Mouse (Mus musculus) forebrain, embryonic 10.5 days (tissue): ENCODE measurements around the gene Hrct1. TPM values are rescaled to one million over a fixed set of nuclear protein-coding genes. Genes with fewer than 3 reads are reported as not detected.

Experiments
- DNase-seq: peaks from one replicate; pipeline ENCODE4 v3.0.0-alpha.2; 2017; ENCODE audit warnings: low spot score; ENCODE audit errors: extremely low spot score
- H3K27ac ChIP-seq: fragments of 300-500 bp; sonication (generic); 2 replicates; pipeline ENCODE4 v1.5.1; 2016; ENCODE audit warnings: mild to moderate bottlenecking
- H3K27me3 ChIP-seq: fragments of 300-500 bp; sonication (generic); 2 replicates; pipeline ENCODE4 v1.6.1; 2016; ENCODE audit warnings: mild to moderate bottlenecking; ENCODE audit not compliant: poor library complexity, severe bottlenecking
- H3K36me3 ChIP-seq: fragments of 300-500 bp; sonication (generic); replicated peaks from 2 replicates; pipeline ENCODE4 v1.6.1; 2016; ENCODE audit warnings: mild to moderate bottlenecking, moderate library complexity
- H3K4me1 ChIP-seq: fragments of 300-500 bp; sonication (generic); 2 replicates; pipeline ENCODE4 v1.6.1; 2016
- H3K4me3 ChIP-seq: fragments of 300-500 bp; sonication (generic); 2 replicates; pipeline ENCODE4 v1.5.1; 2016; ENCODE audit warnings: mild to moderate bottlenecking, moderate library complexity
- H3K9me3 ChIP-seq: fragments of 300-500 bp; sonication (generic); 2 replicates; pipeline ENCODE4 v1.6.1; 2016; ENCODE audit warnings: mild to moderate bottlenecking, moderate library complexity
- WGBS: fragments of 180-500 bp; shearing (Covaris S2); methylation state at CpG from one replicate; pipeline ENCODE4 v1.1.7; 2016; 5-methylcytosine and 5-hydroxymethylcytosine counted together
- polyA plus RNA-seq: library from polyadenylated mRNA; unstranded; fragments of >200 nt; fragmentation: Nextera tagmentation; extraction: Ambion mirVana; gene quantifications from 2 replicates; pipeline ENCODE4 v1.2.1, GENCODE M21; 2016

Gene Hrct1
- polyA plus RNA-seq, 1 experiment from 2014 or later, result 0.16 TPM

- H3K27me3 ChIP-seq, result peaks cover 9% of the 10 kb centered on the region; the same call in 1 of the 2 replicates
- no peak for DNase-seq
- 86% methylated on average over 6 of the region's 6 CpGs for WGBS
- no peaks in the 10 kb centered on the region for H3K9me3 ChIP-seq
- no peak within 1 kb of the TSS for H3K4me3 ChIP-seq
- no peak within 1 kb of the TSS for H3K27ac ChIP-seq
- no peaks in the 10 kb centered on the region for H3K36me3 ChIP-seq
- peaks cover 4% of the 10 kb centered on the region for H3K4me1 ChIP-seq
Measured at GRCm38 (mm10) chr4:43709869-43710268, 17.1 kb upstream of the Hrct1 start, which contains the start of gene Olfr71. TSS of gene Olfr71 (minus strand) at chr4:43710255.

DNA sequence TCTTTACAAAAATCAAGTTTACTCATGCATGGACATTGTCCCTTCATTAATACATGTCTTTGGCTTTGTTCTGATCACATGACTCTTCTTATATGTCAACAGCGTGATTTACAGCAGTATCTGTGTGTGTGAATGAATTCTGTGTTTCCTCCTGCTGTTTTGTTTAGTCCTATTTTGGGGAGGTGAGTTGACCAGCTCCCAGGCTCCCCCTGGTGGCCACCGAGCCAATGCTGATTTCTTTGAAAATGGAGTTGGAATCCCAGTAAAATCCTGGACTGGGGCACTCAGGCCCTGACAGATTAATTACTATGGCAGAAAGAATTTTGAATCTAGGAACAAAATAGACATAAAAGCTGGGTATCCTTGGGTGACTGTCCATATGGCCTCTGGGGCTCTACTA, 15.2 kb upstream of the Hrct1 start:
- H3K36me3 ChIP-seq, result no peaks in the 10 kb centered on the region
- H3K27ac ChIP-seq, result no peak overlapping the region
- H3K9me3 ChIP-seq, result no peaks in the 10 kb centered on the region
- DNase-seq, result peak; percentile 75
- no peak overlapping the region for H3K4me3 ChIP-seq
- peaks cover 9% of the 10 kb centered on the region; the same call in 1 of the 2 replicates for H3K27me3 ChIP-seq
- H3K4me1 ChIP-seq, result peaks cover 4% of the 10 kb centered on the region
- 2% methylated on average over 2 of the region's 2 CpGs for WGBS

DNA sequence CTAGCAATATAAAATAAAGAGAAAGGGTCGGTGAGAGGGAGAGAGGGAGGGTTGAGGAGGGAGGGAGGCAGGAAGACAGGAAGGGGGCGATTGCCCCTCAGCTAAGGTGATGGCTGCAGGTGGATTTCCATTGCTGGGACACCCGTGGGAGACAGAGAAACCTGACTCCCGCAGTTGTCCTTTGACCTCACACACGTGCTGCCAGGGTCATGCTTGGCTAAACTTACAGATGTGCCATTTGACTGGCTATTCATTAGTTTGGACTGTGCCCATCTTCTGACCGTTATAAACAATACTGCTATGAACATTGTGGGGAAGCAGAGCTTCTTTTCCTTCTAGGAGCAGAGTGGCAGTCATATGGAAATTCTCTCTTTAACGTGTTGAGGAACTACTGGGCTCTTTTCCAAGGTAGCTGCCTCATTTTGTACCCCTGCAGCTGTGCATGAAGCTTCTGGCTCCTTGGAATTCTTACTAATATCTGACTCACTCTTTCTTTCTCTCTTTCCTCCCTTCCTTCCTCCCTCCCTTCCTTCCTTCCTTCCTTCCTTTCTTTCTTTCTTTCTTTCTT, 13.3 kb upstream of the Hrct1 start:
- no peak overlapping the region for H3K27ac ChIP-seq
- H3K4me1 ChIP-seq, result no peaks in the 10 kb centered on the region
- no peak for DNase-seq
- H3K9me3 ChIP-seq, result no peaks in the 10 kb centered on the region
- H3K27me3 ChIP-seq, result peaks cover 9% of the 10 kb centered on the region; the same call in 1 of the 2 replicates
- WGBS, result 48% methylated on average over 7 of the region's 7 CpGs
- no peak overlapping the region for H3K4me3 ChIP-seq
- H3K36me3 ChIP-seq, result no peaks in the 10 kb centered on the region

GRCm38 (mm10) chr4:43720491-43721228, 6.3 kb upstream of the Hrct1 start:
- Histone ChIP-seq H3K27me3 (no peaks in the 10 kb centered on the region), H3K36me3 (no peaks in the 10 kb centered on the region), H3K27ac (no peak overlapping the region), H3K4me3 (no peak overlapping the region), H3K4me1 (no peaks in the 10 kb centered on the region), H3K9me3 (no peaks in the 10 kb centered on the region)
- WGBS, result 87% methylated on average over 14 of the region's 16 CpGs
- no peak for DNase-seq

DNA sequence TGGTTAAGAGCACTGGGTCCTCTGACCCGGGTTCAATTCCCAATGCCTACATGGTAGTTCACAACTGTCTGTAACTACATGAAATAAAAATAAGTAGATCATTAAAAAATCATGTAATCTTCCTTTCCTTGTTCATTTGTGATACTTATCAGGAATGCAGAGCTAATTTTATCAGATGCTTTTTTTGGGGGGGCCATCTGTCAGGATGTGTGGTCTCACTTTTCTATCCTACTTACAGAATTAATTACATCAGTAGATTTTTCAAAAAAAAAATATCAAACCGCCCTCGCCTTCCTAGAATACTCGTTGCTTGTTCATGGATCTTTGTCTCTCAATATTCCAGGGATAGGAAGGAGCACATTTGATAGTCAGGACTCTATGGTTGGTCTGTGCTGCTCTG, 4.8 kb upstream of the Hrct1 start:
- 86% methylated on average over 4 of the region's 4 CpGs for WGBS
- no peaks in the 10 kb centered on the region for H3K36me3 ChIP-seq
- no peak overlapping the region for H3K4me3 ChIP-seq

GRCm38 (mm10) chr4:43724764-43725163, 2.2 kb upstream of the Hrct1 start:
- Histone ChIP-seq H3K9me3 (no peaks in the 10 kb centered on the region), H3K27me3 (no peaks in the 10 kb centered on the region), H3K4me1 (no peaks in the 10 kb centered on the region; the same call in 1 of the 2 replicates), H3K36me3 (no peaks in the 10 kb centered on the region), H3K4me3 (no peak overlapping the region), H3K27ac (no peak overlapping the region)
- no peak for DNase-seq
- 47% methylated on average over 1 of the region's 1 CpGs for WGBS

More for the DNA sequence above, 4.8 kb upstream of the Hrct1 start:
- Histone ChIP-seq H3K4me1 (no peaks in the 10 kb centered on the region), H3K27ac (no peak overlapping the region), H3K27me3 (no peaks in the 10 kb centered on the region), H3K9me3 (no peaks in the 10 kb centered on the region)
- DNase-seq, result no peak

- H3K36me3 ChIP-seq, result no peaks in the 10 kb centered on the region
- peaks cover 8% of the 10 kb centered on the region; the same call in 1 of the 2 replicates for H3K4me1 ChIP-seq
- no peaks in the 10 kb centered on the region for H3K27me3 ChIP-seq
- no peak overlapping the region for H3K27ac ChIP-seq
- no peak for DNase-seq
- H3K9me3 ChIP-seq, result no peaks in the 10 kb centered on the region
- H3K4me3 ChIP-seq, result no peak overlapping the region
- 80% methylated on average over 12 of the region's 12 CpGs for WGBS
Measured at GRCm38 (mm10) chr4:43726228-43726993, 577 bp upstream of the Hrct1 start.

- no peak for DNase-seq
- H3K36me3 ChIP-seq, result no peaks in the 10 kb centered on the region
- H3K4me1 ChIP-seq, result peaks cover 12% of the 10 kb centered on the region
- no peaks in the 10 kb centered on the region for H3K9me3 ChIP-seq
- no peak overlapping the region for H3K4me3 ChIP-seq
- 0 out of 2 replicates have a peak overlapping the region, but pooled peaks have one; percentile 2 for H3K27ac ChIP-seq
- no peaks in the 10 kb centered on the region for H3K27me3 ChIP-seq
- 81% methylated on average over 7 of the region's 7 CpGs for WGBS
Measured at GRCm38 (mm10) chr4:43727718-43728575, 959 bp downstream of the Hrct1 start.

DNA sequence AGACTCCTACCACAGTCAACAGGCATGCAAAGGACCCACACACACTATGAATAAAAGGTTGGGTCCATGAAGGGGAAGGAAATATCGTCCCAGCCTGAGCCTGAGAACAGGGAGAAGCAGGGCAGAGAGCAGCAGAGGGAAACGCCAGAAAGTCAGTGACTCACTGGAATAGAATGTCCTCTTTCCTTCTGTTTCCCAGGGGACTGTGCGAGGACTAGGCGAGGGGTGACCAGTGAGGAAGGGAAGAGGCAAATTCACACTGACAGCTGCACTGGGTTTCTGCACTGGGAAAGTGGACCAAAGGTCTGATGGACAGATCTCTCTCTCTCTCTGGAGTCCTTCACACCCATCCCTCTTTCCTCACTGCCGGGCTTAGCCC, 1.6 kb downstream of the Hrct1 start:
- 80% methylated on average over 5 of the region's 5 CpGs for WGBS
- Histone ChIP-seq H3K4me3 (no peak overlapping the region), H3K4me1 (peaks cover 12% of the 10 kb centered on the region), H3K9me3 (no peaks in the 10 kb centered on the region), H3K27ac (no peak overlapping the region), H3K36me3 (no peaks in the 10 kb centered on the region), H3K27me3 (no peaks in the 10 kb centered on the region)
- no peak for DNase-seq

DNA sequence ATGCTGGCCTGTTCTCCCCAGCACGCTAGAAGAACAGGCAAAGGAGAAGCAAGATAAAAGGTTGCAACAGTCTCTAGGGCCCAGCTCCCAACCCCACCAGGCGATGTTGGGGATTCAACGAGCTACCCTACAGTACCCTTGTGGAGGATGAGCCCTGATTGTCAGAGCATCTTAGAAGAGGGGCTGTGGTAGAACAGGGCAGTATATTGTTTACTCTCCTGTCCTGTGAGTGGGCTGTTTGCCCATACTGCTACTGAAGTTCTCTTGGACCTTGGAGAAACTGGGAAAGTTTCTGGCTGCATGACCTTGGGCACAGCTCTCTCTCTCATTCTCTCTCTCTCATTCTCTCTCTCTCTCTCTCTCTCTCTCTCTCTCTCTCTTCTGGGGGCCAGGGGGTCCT, 2.1 kb downstream of the Hrct1 start:
- Histone ChIP-seq H3K36me3 (no peaks in the 10 kb centered on the region), H3K27ac (no peak overlapping the region), H3K4me3 (no peak overlapping the region), H3K9me3 (no peaks in the 10 kb centered on the region), H3K27me3 (no peaks in the 10 kb centered on the region), H3K4me1 (peaks cover 12% of the 10 kb centered on the region)
- no peak for DNase-seq
- 79% methylated on average over 3 of the region's 3 CpGs for WGBS

DNA sequence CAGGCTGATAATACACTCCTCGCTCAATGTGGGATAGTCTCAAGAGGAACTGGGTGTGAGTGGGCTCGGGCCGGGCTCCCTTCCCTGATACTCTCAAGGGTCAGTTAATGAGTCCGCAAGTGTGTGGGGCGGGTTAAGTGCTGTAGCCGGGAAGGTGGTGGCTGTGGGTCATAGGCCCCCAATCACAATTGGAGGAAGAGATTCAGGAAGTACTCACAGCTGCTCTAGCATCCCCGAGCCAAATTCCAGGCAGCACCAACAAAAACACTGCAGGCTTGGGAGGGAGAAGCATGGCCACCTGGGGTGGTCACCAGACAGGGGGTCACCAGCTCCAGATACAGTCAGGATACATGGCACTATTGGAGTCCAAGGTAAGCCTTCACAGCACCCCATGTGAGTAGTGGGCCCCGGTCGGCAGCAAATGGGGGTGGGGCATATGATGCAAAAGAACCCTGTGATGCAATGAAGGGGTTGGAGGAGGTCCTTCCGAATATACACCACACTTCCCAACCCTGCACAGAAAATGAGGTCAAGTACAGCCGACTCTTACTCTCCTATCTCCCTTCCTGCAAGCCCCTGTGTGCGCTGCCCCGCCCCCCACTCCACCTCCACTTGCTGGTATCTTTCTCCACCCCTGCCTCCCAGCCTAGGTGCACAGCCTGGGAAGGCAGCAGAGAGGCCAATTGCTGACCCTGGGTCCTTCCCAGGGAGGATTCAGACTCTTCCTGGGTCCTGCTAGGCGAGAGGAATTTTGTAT, 3.0 kb downstream of the Hrct1 start, which contains the start of gene Spaar:
Spaar (plus strand) TSS at position 241 of the 757 bp plus-strand sequence.
- no peak for DNase-seq
- Histone ChIP-seq H3K4me1 (peaks cover 12% of the 10 kb centered on the region), H3K27ac (no peak within 1 kb of the TSS), H3K4me3 (no peak within 1 kb of the TSS), H3K27me3 (no peaks in the 10 kb centered on the region), H3K36me3 (no peaks in the 10 kb centered on the region), H3K9me3 (no peaks in the 10 kb centered on the region)
- 72% methylated on average over 14 of the region's 14 CpGs for WGBS
